Mouse (Mus musculus) liver (tissue): ENCODE data around the gene Ankrd17.
A peak's percentile ranks its signal among the peaks of the same experiment; 100 is the strongest.
"Not testable (repeated sequence)": the region's sequence is repeated elsewhere in the genome, so short reads cannot be mapped to it uniquely, and the experiment has no call there.

Experiments used
- DNase-seq: peaks from one replicate; pipeline ENCODE4 v3.0.0-alpha.2; 2020; ENCODE audit warnings: mixed read lengths

Ankrd17 gene

DNA sequence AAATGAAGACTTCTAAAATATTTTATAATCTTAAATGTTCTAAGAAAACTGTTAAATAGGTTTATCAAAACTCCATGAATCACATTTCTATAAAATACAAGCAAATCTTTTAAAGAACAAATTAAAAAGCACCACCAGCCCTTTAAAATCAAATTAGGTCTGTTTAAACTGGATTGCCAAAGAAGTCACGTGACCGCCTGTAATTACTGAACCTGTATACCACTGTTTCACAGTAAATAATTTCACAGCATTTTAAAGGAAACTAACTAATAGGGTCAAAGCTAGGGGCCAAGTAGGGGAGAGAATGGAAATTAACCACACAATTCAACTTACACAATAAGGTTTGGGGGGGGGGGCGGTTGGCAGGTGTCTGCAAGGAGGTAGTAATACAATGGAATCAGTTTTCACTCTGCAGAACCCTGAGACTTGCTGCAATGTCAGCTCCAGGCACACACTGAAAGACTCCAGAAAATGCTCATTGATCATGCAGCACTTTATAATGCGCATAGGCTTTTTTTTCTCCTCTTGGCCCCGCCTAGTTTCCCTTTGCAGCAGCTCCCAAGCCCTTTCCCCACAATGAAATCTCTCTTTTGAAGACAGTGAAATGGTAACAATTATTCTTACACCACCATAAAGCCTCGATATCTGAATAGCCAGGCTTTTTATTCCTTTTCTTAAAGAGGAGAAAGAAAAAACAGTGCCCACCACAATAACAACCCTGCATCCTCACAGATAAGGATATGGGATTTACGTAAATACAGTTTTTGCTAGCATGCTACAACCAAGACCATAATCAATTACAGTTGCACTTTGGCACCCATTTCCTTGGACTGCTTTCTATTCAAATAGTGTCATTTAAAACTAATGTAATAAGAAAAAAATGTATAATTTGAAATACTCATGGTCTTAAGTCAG is 27.9 kb downstream of the Ankrd17 start:
- no peak for DNase-seq

DNA sequence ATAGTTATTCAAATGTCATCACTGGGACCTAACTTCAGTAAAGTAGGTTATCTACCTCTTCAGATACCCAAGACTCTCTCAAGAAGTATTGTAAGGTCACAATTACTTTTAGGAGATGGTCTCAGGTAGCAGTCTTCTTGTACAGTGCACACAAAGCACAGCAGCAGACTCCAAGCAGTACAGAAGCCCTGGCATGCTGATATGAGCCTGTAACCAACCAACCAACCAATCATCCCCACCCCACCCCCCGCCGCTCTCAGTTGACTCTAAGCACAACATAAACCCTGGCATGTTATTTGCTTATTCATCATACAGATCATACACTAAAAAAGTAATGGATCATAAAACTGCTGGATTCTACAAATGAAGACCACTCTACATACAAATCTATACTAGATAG is 33.9 kb downstream of the Ankrd17 start:
- DNase-seq: no peak

- no peak for DNase-seq
These were observed 35.3 kb downstream of the Ankrd17 start for GRCm38 (mm10) chr5:90331071-90331470.

- no peak for DNase-seq
These were observed 68.0 kb downstream of the Ankrd17 start for GRCm38 (mm10) chr5:90298396-90298795.

- no peak for DNase-seq
These were observed 76.5 kb downstream of the Ankrd17 start for GRCm38 (mm10) chr5:90289887-90290286.

- peak; percentile 55 for DNase-seq
These were observed 79.8 kb downstream of the Ankrd17 start for GRCm38 (mm10) chr5:90286559-90286958.

- no peak for DNase-seq
These were observed 86.3 kb downstream of the Ankrd17 start for GRCm38 (mm10) chr5:90280061-90280460.

DNA sequence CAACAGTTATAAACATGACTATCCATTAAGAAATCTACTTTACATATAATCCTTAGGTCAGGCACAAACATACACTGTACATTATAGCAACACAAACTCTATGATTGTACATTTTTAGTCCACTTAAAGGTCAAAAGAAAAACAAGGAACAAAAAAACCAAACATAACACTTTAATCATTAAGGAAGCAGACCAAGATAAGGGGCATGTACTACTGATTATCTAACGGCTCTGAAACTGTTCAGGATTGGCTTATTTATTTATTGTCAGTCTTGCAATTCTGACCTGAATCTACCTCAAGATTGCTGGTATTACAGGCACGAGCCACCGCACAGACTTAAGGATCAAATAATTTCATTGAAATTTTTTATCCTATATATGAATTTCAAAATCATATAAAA is 87.0 kb downstream of the Ankrd17 start:
- DNase-seq: no peak

DNA sequence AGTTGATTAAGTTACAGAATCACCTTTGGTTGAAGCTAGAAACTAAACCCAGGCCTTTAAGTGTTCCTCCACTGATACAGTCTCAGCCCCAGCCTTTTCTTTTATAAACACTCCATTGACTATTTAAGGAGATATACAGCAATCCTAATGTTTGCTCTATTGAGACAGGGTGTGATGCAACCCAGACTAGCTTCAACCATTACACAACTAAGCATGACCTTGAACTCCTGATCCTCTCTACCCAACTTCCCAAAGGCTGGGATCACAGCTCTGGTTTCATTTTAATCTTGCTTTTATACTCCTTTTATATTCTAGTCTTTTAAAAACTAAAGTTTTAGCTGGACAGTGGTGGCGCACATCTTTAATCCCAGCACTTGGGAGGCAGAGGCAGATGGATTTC is 88.9 kb downstream of the Ankrd17 start:
- DNase-seq: no peak

DNA sequence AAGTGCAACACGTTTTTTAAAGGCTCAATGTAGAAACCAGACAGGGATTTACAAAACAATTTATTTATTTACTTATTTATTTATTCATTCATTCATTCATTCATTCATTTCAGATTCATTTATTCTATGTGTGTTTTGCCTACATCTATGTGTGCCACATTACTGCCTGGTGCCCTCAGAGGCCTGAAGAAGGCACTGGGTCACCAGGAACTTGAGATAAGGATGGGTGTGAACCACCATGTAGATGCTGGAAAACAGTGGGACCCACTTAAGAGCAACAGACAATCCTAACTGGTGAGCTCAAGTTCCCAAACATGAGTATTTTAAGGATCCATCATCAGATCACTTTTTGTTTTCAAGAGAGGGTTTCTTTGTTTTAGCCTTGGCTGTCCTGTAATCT is 91.6 kb downstream of the Ankrd17 start:
- peak; percentile 21 for DNase-seq

- DNase-seq: not testable (repeated sequence)
These were observed 104.1 kb downstream of the Ankrd17 start for GRCm38 (mm10) chr5:90262230-90262629.

DNA sequence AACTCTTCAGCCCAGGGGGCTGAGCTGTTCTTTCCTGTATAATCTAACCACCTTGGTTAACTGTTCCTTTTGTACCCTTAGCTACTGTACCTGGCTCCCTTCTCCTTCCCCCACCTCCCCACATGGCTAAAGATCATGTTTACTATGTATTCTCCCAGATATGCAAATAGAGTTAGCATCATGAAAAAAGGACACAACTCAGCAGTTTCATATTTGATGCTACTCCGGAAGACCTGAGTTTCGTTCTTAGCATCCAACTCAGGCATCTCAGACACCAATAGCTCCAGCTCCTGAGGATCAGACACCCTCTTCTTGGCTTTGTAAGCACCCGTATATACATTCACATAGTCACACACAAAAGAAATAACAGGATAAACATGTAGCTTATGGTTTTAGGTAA is 109.4 kb downstream of the Ankrd17 start:
- no peak for DNase-seq

DNA sequence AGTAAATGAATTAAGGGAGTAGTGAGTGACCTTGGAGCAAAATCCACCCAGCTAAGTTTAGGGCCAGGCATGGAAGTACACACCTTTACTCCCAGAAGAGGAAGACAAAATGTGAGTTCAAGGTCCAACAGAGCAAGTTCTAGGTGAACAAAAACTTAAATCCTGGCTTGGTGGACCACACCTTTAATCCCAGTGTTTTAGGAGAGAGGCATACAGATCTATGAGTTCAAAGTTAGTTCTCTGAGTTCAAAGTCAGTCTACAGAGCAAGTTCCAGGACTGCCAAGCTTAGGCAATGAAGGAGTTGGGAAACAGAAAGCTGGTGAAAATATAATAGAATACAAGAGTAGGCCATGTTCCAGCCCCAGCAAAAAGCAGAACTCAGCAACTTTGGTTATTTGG is 118.9 kb downstream of the Ankrd17 start:
- DNase-seq: no peak

GRCm38 (mm10) chr5:90246987-90247386 is 119.4 kb downstream of the Ankrd17 start:
- DNase-seq: no peak

GRCm38 (mm10) chr5:90246567-90246966 is 119.8 kb downstream of the Ankrd17 start:
- peak; percentile 63 for DNase-seq

GRCm38 (mm10) chr5:90245416-90245815 is 121.0 kb downstream of the Ankrd17 start:
- DNase-seq: no peak

GRCm38 (mm10) chr5:90235217-90235616 is 131.2 kb downstream of the Ankrd17 start:
- no peak for DNase-seq

- no peak for DNase-seq
These were observed 133.1 kb downstream of the Ankrd17 start for GRCm38 (mm10) chr5:90233305-90233704.

- DNase-seq: no peak
These were observed 136.6 kb downstream of the Ankrd17 start for GRCm38 (mm10) chr5:90229760-90230159.

GRCm38 (mm10) chr5:90226696-90227095 is 139.7 kb downstream of the Ankrd17 start:
- DNase-seq: no peak

DNA sequence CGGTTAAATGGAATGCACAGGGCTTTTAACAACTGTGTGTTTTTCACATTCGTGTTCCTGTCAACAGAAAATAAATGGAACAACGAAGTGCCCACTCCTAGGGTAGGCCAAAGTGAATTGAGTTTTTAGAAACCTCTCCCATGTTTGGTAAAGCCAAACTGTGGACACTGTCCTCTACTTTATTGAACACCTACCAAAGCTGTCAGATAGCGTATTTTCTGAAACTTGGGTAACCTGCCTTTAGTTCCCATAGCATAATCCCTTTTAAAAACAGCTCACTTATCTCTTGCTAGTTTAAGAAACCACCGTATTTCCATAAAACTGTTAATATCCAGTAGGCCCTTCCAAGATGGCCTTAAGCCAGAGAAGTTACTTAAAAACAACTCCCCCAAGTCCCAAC is 141.6 kb downstream of the Ankrd17 start:
- no peak for DNase-seq

DNA sequence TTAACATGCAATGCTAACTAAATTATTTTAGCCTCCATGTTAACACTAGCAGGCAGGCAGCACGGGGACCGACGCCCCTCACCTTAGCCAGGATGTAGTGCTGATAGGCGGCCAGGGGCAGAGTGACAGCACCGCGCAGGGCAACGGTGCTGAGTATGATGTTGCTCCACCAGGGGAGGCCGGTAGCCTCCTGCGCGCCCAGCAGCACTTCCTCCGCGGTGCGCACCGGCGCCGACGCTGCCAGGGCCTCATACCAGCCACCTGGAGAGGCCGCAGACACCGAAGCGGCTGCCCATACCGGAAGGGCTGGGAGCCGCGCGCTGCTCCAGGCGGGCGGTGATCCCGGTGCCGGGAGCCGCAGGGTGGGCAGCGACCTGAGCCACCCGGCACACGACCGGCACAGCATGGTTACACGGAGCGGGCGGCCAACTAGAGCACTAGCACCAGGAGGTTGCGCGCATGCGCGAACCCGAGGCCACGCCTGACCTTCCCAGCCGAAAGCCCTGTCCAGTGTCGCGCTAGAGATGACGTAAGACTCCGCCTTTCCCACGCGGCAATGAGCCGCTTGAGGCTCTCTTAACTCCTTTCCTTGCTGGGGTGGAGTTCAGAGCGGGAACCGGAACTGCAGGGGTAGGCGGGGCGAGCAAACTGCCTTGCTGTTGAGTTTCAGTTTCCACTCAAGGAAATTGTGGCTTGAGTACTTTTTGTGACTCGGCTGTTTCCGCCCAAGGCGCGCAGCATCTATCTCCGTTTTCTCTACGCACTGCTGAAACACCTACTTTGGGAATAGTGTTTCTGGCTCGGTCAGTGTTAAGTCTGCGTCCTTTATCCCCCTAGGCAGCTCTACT is 142.6 kb downstream of the Ankrd17 start, which contains the start of gene Cox18:
Gene Cox18, minus strand, starts transcription at position 468 of the 848 bp plus-strand sequence.
- peak; percentile 98 for DNase-seq

DNA sequence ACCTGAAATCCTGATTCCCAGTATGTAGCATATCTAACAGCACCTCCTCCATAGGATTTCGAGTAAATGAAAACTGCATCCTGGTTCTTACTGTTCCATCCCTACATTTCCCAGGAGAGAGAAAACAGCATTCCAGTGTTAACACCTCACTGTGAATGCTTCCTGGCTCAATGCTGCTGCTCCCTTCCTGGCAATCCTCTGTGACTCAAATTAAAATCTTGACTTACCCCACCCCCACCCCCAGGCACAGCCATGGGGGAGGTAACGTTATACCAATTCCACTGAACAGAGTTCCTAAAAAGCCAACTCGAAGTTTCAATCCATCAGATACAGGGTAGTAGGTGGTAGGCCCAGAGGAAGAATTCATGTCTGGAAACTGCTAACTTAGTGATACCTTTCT is 143.4 kb downstream of the Ankrd17 start:
- DNase-seq: no peak

DNA sequence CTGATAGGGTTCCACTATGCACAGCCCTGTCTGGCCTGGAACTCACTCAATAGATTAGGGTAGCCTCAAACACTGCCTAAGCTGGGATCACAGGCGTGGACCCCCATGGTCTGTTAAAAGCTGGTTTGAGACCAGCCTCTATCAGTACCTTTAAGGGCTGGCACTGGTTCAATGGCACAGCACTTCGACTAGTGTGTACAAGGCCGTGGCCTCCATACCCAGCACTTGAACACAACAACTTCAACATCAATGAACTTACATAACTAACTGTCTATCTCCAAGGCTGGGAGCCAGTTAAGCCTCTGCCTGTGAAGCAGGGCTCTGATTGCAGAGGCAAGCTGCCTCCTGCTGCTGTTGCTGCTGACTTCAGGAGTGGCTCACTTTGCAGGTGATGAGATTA is 148.6 kb downstream of the Ankrd17 start:
- DNase-seq: no peak
